Comparison of ENCODE assay signal across 1 mouse cellular context in the genomic region with DNA sequence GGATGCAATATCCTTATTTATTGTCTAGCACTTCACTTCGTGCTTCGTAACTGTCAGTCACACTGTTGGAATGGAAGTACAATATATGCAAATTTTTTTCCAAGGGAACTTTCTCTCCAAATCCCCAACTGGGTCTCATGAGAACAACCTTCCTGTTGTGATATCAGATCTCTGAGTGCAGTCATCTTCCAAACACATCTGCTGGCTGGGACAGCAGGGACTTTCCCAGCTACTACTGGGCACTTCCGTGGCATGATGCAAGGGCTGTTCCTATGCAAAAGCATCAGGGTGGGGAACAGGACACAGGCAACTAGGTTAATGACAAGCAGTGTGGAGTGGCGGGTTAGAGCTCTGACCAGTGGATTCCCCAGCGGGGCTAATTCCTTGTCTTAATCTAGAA.
TF ChIP-seq lines count a peak whose summit lies in the region.

No protein-coding gene starts in this region.

TF ChIP-seq in CH12.LX, 34 proteins besides CTCF, POLR2A, EP300 and RAD21 (continued from another document):
- TF ChIP-seq PAX5 (IDR thresholded peaks at IDR 0.05; ENCODE audit: low read length) (no peak), HCFC1 (IDR thresholded peaks at IDR 0.05; ENCODE audit: low read depth, low read length) (peak; percentile 57; the same call in 1 of the 2 replicates), TBP (conservative IDR thresholded peaks at IDR 0.05; ENCODE audit: low read depth, low read length) (peak; percentile 74), ZNF384 (IDR thresholded peaks at IDR 0.05; ENCODE audit: low read depth, low read length) (peak; percentile 48; the same call in 1 of the 2 replicates), ZKSCAN1 (IDR thresholded peaks at IDR 0.05; ENCODE audit: borderline replicate concordance, low read depth, low read length) (no peak), SMC3 (IDR thresholded peaks at IDR 0.05; ENCODE audit: low read depth, low read length) (peak; percentile 14; the same call in 1 of the 2 replicates), NRF1 (IDR thresholded peaks at IDR 0.05; ENCODE audit: low read depth, low read length) (0 out of 2 replicates have a peak, but pooled peaks have one; percentile 34), USF2 (conservative IDR thresholded peaks at IDR 0.05; ENCODE audit: low read depth, low read length) (no peak), TCF12 (IDR thresholded peaks at IDR 0.05; ENCODE audit: low read depth, low read length) (peak; percentile 97), ELF1 (IDR thresholded peaks at IDR 0.05; ENCODE audit: low read depth, low read length) (peak; percentile 88), MXI1 (IDR thresholded peaks at IDR 0.05; ENCODE audit: low read depth, low read length) (peak; percentile 56; the same call in 1 of the 2 replicates), JUN (IDR thresholded peaks at IDR 0.05; ENCODE audit: insufficient read depth, low read depth, low read length) (peak; percentile 68), GABPA (IDR thresholded peaks at IDR 0.05; ENCODE audit: insufficient replicate concordance, low read depth, low read length) (no peak)
